Mouse (Mus musculus): ENCODE results near the gene Tmem40. TPM values are rescaled to one million over a fixed set of nuclear protein-coding genes. Genes with fewer than 3 reads are reported as not detected.

The Tmem40 gene
- polyA plus RNA-seq, 1 experiment from 2014 or later, result 2.8 TPM

GRCm38 (mm10) chr6:115767357-115767756, 5.1 kb upstream of the Tmem40 start:
- ATAC-seq (ENCODE audit: insufficient number of reproducible peaks, insufficient read depth, low FRiP score, low TSS enrichment), result no peak
- no peak overlapping the region for H3K4me2 ChIP-seq (replicated peaks)
- H3K27me3 ChIP-seq, result no peaks in the 10 kb centered on the region
- no peak overlapping the region for H3K27ac ChIP-seq
- peaks cover 13% of the 10 kb centered on the region for H3K4me1 ChIP-seq
- no peak overlapping the region for H3K9ac ChIP-seq
- H3K36me3 ChIP-seq, result no peaks in the 10 kb centered on the region
- H3K9me3 ChIP-seq, result no peaks in the 10 kb centered on the region
- WGBS, result 46% methylated on average over 9 of the region's 9 CpGs
- H3K4me3 ChIP-seq, result no peak overlapping the region

GRCm38 (mm10) chr6:115764179-115764578, 2.0 kb upstream of the Tmem40 start:
- H3K36me3 ChIP-seq, result no peaks in the 10 kb centered on the region
- H3K9ac ChIP-seq, result no peak overlapping the region
- 4% methylated on average over 7 of the region's 7 CpGs for WGBS
- H3K27ac ChIP-seq, result peak overlapping the region; percentile 92
- peak; percentile 88 for ATAC-seq (ENCODE audit: insufficient number of reproducible peaks, insufficient read depth, low FRiP score, low TSS enrichment)
- H3K4me2 ChIP-seq (replicated peaks), result peak overlapping the region; percentile 23
- H3K4me1 ChIP-seq, result peaks cover 26% of the 10 kb centered on the region
- H3K4me3 ChIP-seq, result no peak overlapping the region
- no peaks in the 10 kb centered on the region for H3K27me3 ChIP-seq
- no peaks in the 10 kb centered on the region for H3K9me3 ChIP-seq

- Histone ChIP-seq H3K9me3 (no peaks in the 10 kb centered on the region), H3K27me3 (no peaks in the 10 kb centered on the region), H3K4me2 (replicated peaks) (no peak overlapping the region), H3K9ac (no peak overlapping the region), H3K4me1 (peaks cover 26% of the 10 kb centered on the region), H3K27ac (no peak overlapping the region), H3K4me3 (no peak overlapping the region), H3K36me3 (no peaks in the 10 kb centered on the region)
- WGBS, result 54% methylated on average over 4 of the region's 4 CpGs
- ATAC-seq (ENCODE audit: insufficient number of reproducible peaks, insufficient read depth, low FRiP score, low TSS enrichment), result no peak
These were observed 1.2 kb downstream of the Tmem40 start for GRCm38 (mm10) chr6:115760982-115761381.

GRCm38 (mm10) chr6:115760137-115760536, 2.1 kb downstream of the Tmem40 start:
- Histone ChIP-seq H3K4me3 (no peak overlapping the region), H3K36me3 (no peaks in the 10 kb centered on the region), H3K4me1 (peaks cover 26% of the 10 kb centered on the region), H3K27ac (no peak overlapping the region), H3K4me2 (replicated peaks) (no peak overlapping the region), H3K9ac (no peak overlapping the region), H3K27me3 (no peaks in the 10 kb centered on the region), H3K9me3 (no peaks in the 10 kb centered on the region)
- no peak for ATAC-seq (ENCODE audit: insufficient number of reproducible peaks, insufficient read depth, low FRiP score, low TSS enrichment)
- 91% methylated on average over 4 of the region's 4 CpGs for WGBS

GRCm38 (mm10) chr6:115759461-115759860, 2.7 kb downstream of the Tmem40 start:
- no peak for ATAC-seq (ENCODE audit: insufficient number of reproducible peaks, insufficient read depth, low FRiP score, low TSS enrichment)
- no peak overlapping the region for H3K27ac ChIP-seq
- H3K27me3 ChIP-seq, result no peaks in the 10 kb centered on the region
- WGBS, result 58% methylated on average over 5 of the region's 5 CpGs
- no peak overlapping the region for H3K4me3 ChIP-seq
- H3K9me3 ChIP-seq, result no peaks in the 10 kb centered on the region
- no peak overlapping the region for H3K4me2 ChIP-seq (replicated peaks)
- no peaks in the 10 kb centered on the region for H3K36me3 ChIP-seq
- H3K9ac ChIP-seq, result no peak overlapping the region
- H3K4me1 ChIP-seq, result peaks cover 25% of the 10 kb centered on the region

GRCm38 (mm10) chr6:115758981-115759435, 3.2 kb downstream of the Tmem40 start:
- no peaks in the 10 kb centered on the region for H3K36me3 ChIP-seq
- ATAC-seq (ENCODE audit: insufficient number of reproducible peaks, insufficient read depth, low FRiP score, low TSS enrichment), result no peak
- no peak overlapping the region for H3K4me3 ChIP-seq
- no peak overlapping the region for H3K27ac ChIP-seq
- no peak overlapping the region for H3K9ac ChIP-seq
- H3K27me3 ChIP-seq, result no peaks in the 10 kb centered on the region
- peaks cover 21% of the 10 kb centered on the region for H3K4me1 ChIP-seq
- H3K4me2 ChIP-seq (replicated peaks), result no peak overlapping the region
- H3K9me3 ChIP-seq, result no peaks in the 10 kb centered on the region
- WGBS, result 59% methylated on average over 9 of the region's 9 CpGs

GRCm38 (mm10) chr6:115755536-115755935, 6.7 kb downstream of the Tmem40 start:
- ATAC-seq (ENCODE audit: insufficient number of reproducible peaks, insufficient read depth, low FRiP score, low TSS enrichment), result no peak
- no peak overlapping the region for H3K4me2 ChIP-seq (replicated peaks)
- H3K4me1 ChIP-seq, result no peaks in the 10 kb centered on the region
- H3K27ac ChIP-seq, result no peak overlapping the region
- no peak overlapping the region for H3K9ac ChIP-seq
- 85% methylated on average over 7 of the region's 7 CpGs for WGBS
- H3K27me3 ChIP-seq, result no peaks in the 10 kb centered on the region
- H3K36me3 ChIP-seq, result no peaks in the 10 kb centered on the region
- no peaks in the 10 kb centered on the region for H3K9me3 ChIP-seq
- H3K4me3 ChIP-seq, result no peak overlapping the region

GRCm38 (mm10) chr6:115746326-115746725, 15.9 kb downstream of the Tmem40 start:
- H3K9me3 ChIP-seq, result no peaks in the 10 kb centered on the region
- no peak overlapping the region for H3K9ac ChIP-seq
- H3K27ac ChIP-seq, result no peak overlapping the region
- no peak for ATAC-seq (ENCODE audit: insufficient number of reproducible peaks, insufficient read depth, low FRiP score, low TSS enrichment)
- H3K4me1 ChIP-seq, result no peaks in the 10 kb centered on the region
- H3K4me2 ChIP-seq (replicated peaks), result no peak overlapping the region
- no peaks in the 10 kb centered on the region for H3K36me3 ChIP-seq
- H3K4me3 ChIP-seq, result no peak overlapping the region
- no peaks in the 10 kb centered on the region for H3K27me3 ChIP-seq
- WGBS, result 56% methylated on average over 1 of the region's 1 CpGs

GRCm38 (mm10) chr6:115743569-115743968, 18.6 kb downstream of the Tmem40 start:
- H3K9ac ChIP-seq, result no peak overlapping the region
- 0% methylated on average over 1 of the region's 1 CpGs for WGBS
- H3K27me3 ChIP-seq, result no peaks in the 10 kb centered on the region
- no peak for ATAC-seq (ENCODE audit: insufficient number of reproducible peaks, insufficient read depth, low FRiP score, low TSS enrichment)
- no peaks in the 10 kb centered on the region for H3K36me3 ChIP-seq
- no peak overlapping the region for H3K4me2 ChIP-seq (replicated peaks)
- no peaks in the 10 kb centered on the region for H3K4me1 ChIP-seq
- no peak overlapping the region for H3K27ac ChIP-seq
- no peak overlapping the region for H3K4me3 ChIP-seq
- H3K9me3 ChIP-seq, result no peaks in the 10 kb centered on the region

GRCm38 (mm10) chr6:115739056-115739455, 23.2 kb downstream of the Tmem40 start:
- no peak overlapping the region for H3K9ac ChIP-seq
- ATAC-seq (ENCODE audit: insufficient number of reproducible peaks, insufficient read depth, low FRiP score, low TSS enrichment), result no peak
- H3K36me3 ChIP-seq, result no peaks in the 10 kb centered on the region
- WGBS, result 93% methylated on average over 5 of the region's 5 CpGs
- no peak overlapping the region for H3K4me2 ChIP-seq (replicated peaks)
- no peaks in the 10 kb centered on the region for H3K9me3 ChIP-seq
- H3K4me3 ChIP-seq, result no peak overlapping the region
- no peaks in the 10 kb centered on the region for H3K4me1 ChIP-seq
- no peak overlapping the region for H3K27ac ChIP-seq
- no peaks in the 10 kb centered on the region for H3K27me3 ChIP-seq

GRCm38 (mm10) chr6:115734909-115735308, 27.3 kb downstream of the Tmem40 start:
- Histone ChIP-seq H3K9me3 (no peaks in the 10 kb centered on the region), H3K27ac (no peak overlapping the region), H3K36me3 (no peaks in the 10 kb centered on the region), H3K27me3 (no peaks in the 10 kb centered on the region), H3K4me3 (no peak overlapping the region), H3K9ac (no peak overlapping the region), H3K4me1 (peaks cover 4% of the 10 kb centered on the region; the same call in 1 of the 2 replicates), H3K4me2 (replicated peaks) (no peak overlapping the region)
- WGBS, result 81% methylated on average over 4 of the region's 4 CpGs
- ATAC-seq (ENCODE audit: insufficient number of reproducible peaks, insufficient read depth, low FRiP score, low TSS enrichment), result no peak

- Histone ChIP-seq H3K9ac (no peak overlapping the region), H3K27ac (no peak overlapping the region), H3K36me3 (no peaks in the 10 kb centered on the region), H3K4me1 (peaks cover 4% of the 10 kb centered on the region; the same call in 1 of the 2 replicates), H3K4me2 (replicated peaks) (no peak overlapping the region), H3K4me3 (no peak overlapping the region), H3K9me3 (no peaks in the 10 kb centered on the region), H3K27me3 (no peaks in the 10 kb centered on the region)
- 83% methylated on average over 22 of the region's 22 CpGs for WGBS
- ATAC-seq (ENCODE audit: insufficient number of reproducible peaks, insufficient read depth, low FRiP score, low TSS enrichment), result no peak
These were observed 29.8 kb downstream of the Tmem40 start for GRCm38 (mm10) chr6:115732341-115732928.
